Mouse (Mus musculus) midbrain, postnatal 0 days (tissue): ENCODE data around the gene Rimkla. TPM values are rescaled to one million over a fixed set of nuclear protein-coding genes. Genes with fewer than 3 reads are reported as not detected.

Experiments used
- ATAC-seq: fragments of 200-750 bp; cut with Nextera tagmentation; 2 replicates; pipeline ENCODE4 v1.8.0; 2017; ENCODE audit warnings: moderate number of reproducible peaks, mild to moderate bottlenecking, moderate TSS enrichment, moderate library complexity; ENCODE audit not compliant: low FRiP score
- DNase-seq: peaks from one replicate; pipeline ENCODE4 v3.0.0-alpha.2; 2015; ENCODE audit warnings: low spot score
- H3K27ac ChIP-seq: fragments of 300-500 bp; sonication (generic); 2 replicates; pipeline ENCODE4 v1.5.1; 2014; ENCODE audit warnings: low read depth, mild to moderate bottlenecking, low read length, mixed read lengths
- H3K27me3 ChIP-seq: fragments of 300-500 bp; sonication (generic); 2 replicates; pipeline ENCODE4 v1.6.1; 2014; ENCODE audit warnings: low read length, control low read depth, mixed read lengths; ENCODE audit not compliant: insufficient read depth
- H3K36me3 ChIP-seq: fragments of 300-500 bp; sonication (generic); 2 replicates; pipeline ENCODE4 v1.6.1; 2014; ENCODE audit warnings: low read length, control low read depth, mixed read lengths; ENCODE audit not compliant: insufficient read depth
- H3K4me1 ChIP-seq: fragments of 300-500 bp; sonication (generic); 2 replicates; pipeline ENCODE4 v1.6.1; 2014; ENCODE audit warnings: mild to moderate bottlenecking, control low read depth, antibody characterized with exemption, low read length, mixed read lengths; ENCODE audit not compliant: insufficient read depth
- H3K4me2 ChIP-seq: fragments of 300-500 bp; sonication (generic); 2 replicates; pipeline ENCODE4 v1.6.1; 2014; ENCODE audit warnings: low read depth, mild to moderate bottlenecking, low read length, mixed read lengths; ENCODE audit not compliant: poor library complexity, severe bottlenecking
- H3K4me3 ChIP-seq: fragments of 300-500 bp; sonication (generic); 2 replicates; pipeline ENCODE4 v1.5.1; 2014; ENCODE audit warnings: low read depth, mild to moderate bottlenecking, low read length, moderate library complexity
- H3K9ac ChIP-seq: fragments of 300-500 bp; sonication (generic); replicated peaks from 2 replicates; pipeline ENCODE4 v1.6.1; 2014; ENCODE audit warnings: mild to moderate bottlenecking, low read length, moderate library complexity, mixed read lengths; ENCODE audit not compliant: poor library complexity, severe bottlenecking
- H3K9me3 ChIP-seq: fragments of 300-500 bp; sonication (generic); 2 replicates; pipeline ENCODE4 v1.6.1; 2016; ENCODE audit warnings: low read length, control low read depth
- CTCF ChIP-seq: IDR thresholded peaks from 2 replicates; pipeline ENCODE4 v1.5.1; 2016; ENCODE audit warnings: antibody characterized with exemption, mild to moderate bottlenecking
- WGBS: fragments of 180-500 bp; shearing (Covaris S2); extraction: QIAGEN DNeasy Blood & Tissue Kit; methylation state at CpG from one replicate; pipeline ENCODE4 v1.1.7; 2014; 5-methylcytosine and 5-hydroxymethylcytosine counted together
- polyA plus RNA-seq: library from polyadenylated mRNA; unstranded; fragments of >200 nt; fragmentation: Nextera tagmentation; extraction: Ambion mirVana; gene quantifications from 2 replicates; pipeline ENCODE4 v1.2.1, GENCODE M21; 2015
- total RNA-seq: library from RNA; depleted of rRNA; stranded (reverse); fragments of >200 nt; gene quantifications from 2 replicates; pipeline ENCODE4 v1.2.3, GENCODE M21; 2014

Rimkla gene
- total and polyA plus RNA-seq, 2 experiments from 2014 or later: 25.8 to 45.3 TPM

DNA sequence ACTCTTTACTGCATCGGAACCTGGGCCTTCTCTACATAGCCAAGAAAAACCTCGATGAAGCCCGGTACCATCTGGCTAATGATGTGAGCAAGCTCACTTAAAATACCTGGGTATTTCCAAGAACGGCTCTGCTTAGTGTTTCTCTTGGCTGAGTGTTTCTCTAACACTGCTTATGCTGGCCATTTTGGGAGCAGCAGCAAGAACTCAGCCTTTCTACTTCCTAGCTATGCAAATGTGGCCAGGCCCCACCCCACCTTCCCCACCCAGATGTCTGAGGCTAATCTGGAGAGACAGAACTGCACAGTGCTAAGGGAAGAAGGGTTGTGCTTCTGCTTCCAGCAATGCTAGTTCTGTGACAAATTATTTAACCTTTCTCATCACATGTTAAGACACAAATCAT lies 50.6 kb downstream of the Rimkla start:
- H3K9me3 ChIP-seq: no peaks in the 10 kb centered on the region
- no peak overlapping the region for H3K4me2 ChIP-seq
- H3K4me3 ChIP-seq: no peak overlapping the region
- no peaks in the 10 kb centered on the region for H3K4me1 ChIP-seq
- H3K27ac ChIP-seq: no peak overlapping the region
- no peak for TF ChIP-seq CTCF
- H3K9ac ChIP-seq: no peak overlapping the region
- no peaks in the 10 kb centered on the region for H3K27me3 ChIP-seq
- ATAC-seq (no peak), DNase-seq (no peak)
- H3K36me3 ChIP-seq: no peaks in the 10 kb centered on the region
- WGBS: 95% methylated on average over 4 of the region's 4 CpGs

DNA sequence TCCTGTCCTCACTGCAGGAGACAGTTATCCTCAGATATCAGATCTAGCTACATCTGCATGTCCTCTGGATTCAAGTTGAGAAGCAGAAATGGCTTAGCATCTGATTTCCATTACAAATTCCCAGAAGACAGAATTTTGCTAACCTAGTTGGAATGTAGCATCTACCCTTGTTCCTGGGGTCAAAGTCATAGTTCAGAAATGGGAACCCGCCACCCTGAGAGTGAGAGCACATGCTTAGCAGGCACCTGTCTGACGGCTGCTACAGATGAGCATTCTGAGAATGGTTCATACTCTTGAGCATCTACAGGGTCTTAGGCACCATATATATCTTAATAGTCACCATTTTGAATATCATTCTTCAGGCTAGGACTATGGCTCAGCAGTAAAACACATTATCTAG lies 54.5 kb downstream of the Rimkla start:
- no peak overlapping the region for H3K4me2 ChIP-seq
- H3K9ac ChIP-seq: no peak overlapping the region
- TF ChIP-seq CTCF: no peak
- no peak overlapping the region for H3K27ac ChIP-seq
- H3K9me3 ChIP-seq: no peaks in the 10 kb centered on the region
- 94% methylated on average over 2 of the region's 2 CpGs for WGBS
- ATAC-seq: no peak
- no peaks in the 10 kb centered on the region for H3K27me3 ChIP-seq
- no peak for DNase-seq
- H3K4me1 ChIP-seq: no peaks in the 10 kb centered on the region
- no peaks in the 10 kb centered on the region for H3K36me3 ChIP-seq
- no peak overlapping the region for H3K4me3 ChIP-seq

DNA sequence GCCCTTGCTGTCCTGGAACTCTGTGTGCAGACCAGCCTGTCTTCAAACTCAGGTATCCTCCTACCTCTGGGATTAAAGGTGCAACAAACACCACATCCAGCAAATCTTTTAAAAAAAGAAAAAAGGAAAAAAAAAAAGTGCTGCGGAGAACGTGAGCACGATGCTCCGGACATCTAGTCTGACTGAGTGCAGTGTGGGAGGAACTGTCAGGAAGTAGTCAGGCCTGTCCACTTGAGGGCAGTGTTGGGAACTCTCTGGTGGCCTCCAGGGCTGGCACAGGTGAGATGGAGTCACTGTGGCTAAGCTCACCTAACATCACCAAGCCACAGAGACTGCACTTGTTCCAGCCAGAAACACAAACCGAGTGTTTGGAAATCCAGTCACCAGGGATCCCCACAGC lies 61.8 kb downstream of the Rimkla start:
- H3K9me3 ChIP-seq: no peaks in the 10 kb centered on the region
- no peak overlapping the region for H3K9ac ChIP-seq
- no peak overlapping the region for H3K27ac ChIP-seq
- no peak overlapping the region for H3K4me2 ChIP-seq
- H3K4me1 ChIP-seq: no peaks in the 10 kb centered on the region
- no peaks in the 10 kb centered on the region for H3K36me3 ChIP-seq
- TF ChIP-seq CTCF: peak; percentile 64
- H3K27me3 ChIP-seq: no peaks in the 10 kb centered on the region
- WGBS: 26% methylated on average over 5 of the region's 5 CpGs
- no peak overlapping the region for H3K4me3 ChIP-seq
- ATAC-seq (no peak), DNase-seq (peak; percentile 36)

DNA sequence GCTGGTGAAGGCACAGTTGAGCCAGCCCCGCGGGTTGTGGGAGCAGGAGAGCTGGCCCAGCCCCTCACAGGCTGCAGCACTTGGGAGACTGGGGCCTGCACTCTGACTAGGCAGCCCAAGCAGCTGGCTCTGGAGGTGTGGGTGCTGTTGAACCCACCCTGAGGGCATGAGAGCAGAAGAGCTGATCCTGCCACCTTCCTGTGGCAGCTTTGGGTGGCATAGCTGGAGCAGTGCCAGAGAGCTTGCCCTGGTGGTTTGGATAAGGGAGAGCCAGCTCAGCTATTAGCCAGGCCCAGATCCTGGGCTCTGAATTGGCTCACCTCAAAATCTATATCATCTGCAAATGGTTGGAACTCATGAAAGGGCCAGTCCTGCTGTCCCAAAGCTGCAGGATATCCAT lies 64.7 kb downstream of the Rimkla start:
- 40% methylated on average over 2 of the region's 2 CpGs for WGBS
- ATAC-seq: no peak

GRCm38 (mm10) chr4:119425601-119426000 lies 66.8 kb downstream of the Rimkla start:
- no peak overlapping the region for H3K4me3 ChIP-seq
- no peak overlapping the region for H3K4me2 ChIP-seq
- H3K27me3 ChIP-seq: no peaks in the 10 kb centered on the region
- WGBS: 58% methylated on average over 2 of the region's 2 CpGs
- H3K9ac ChIP-seq: no peak overlapping the region
- H3K9me3 ChIP-seq: no peaks in the 10 kb centered on the region
- ATAC-seq (no peak), DNase-seq (no peak)
- H3K27ac ChIP-seq: no peak overlapping the region
- no peaks in the 10 kb centered on the region for H3K36me3 ChIP-seq
- peaks cover 5% of the 10 kb centered on the region; the same call in 1 of the 2 replicates for H3K4me1 ChIP-seq
- TF ChIP-seq CTCF: no peak

More for the DNA sequence above, 64.7 kb downstream of the Rimkla start:
- DNase-seq: no peak
- H3K4me1 ChIP-seq: no peaks in the 10 kb centered on the region
- no peak overlapping the region for H3K9ac ChIP-seq
- TF ChIP-seq CTCF: no peak
- no peaks in the 10 kb centered on the region for H3K27me3 ChIP-seq
- no peaks in the 10 kb centered on the region for H3K36me3 ChIP-seq
- H3K4me3 ChIP-seq: no peak overlapping the region
- no peak overlapping the region for H3K27ac ChIP-seq
- no peak overlapping the region for H3K4me2 ChIP-seq
- H3K9me3 ChIP-seq: no peaks in the 10 kb centered on the region

DNA sequence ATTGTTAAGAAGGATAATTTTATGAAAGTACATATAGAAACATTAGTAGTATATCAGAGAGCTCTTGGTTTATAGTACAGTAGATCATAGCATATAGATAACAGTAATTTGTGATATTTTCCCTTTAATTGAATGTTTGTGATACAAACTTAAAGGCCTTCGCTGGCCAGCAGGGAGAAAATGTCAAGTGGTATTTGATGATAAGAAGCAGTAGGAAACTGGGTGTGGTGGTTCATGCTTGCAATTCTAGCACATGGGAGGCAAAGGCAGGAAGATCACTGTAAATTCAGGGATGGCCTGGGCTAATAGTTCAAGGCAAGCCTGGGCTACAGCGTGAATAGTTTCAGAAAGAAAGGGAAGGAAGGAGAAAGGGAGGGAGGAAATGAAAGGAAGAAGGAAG lies 67.4 kb downstream of the Rimkla start:
- TF ChIP-seq CTCF: no peak
- Histone ChIP-seq H3K9ac (no peak overlapping the region), H3K4me3 (no peak overlapping the region), H3K9me3 (no peaks in the 10 kb centered on the region), H3K27ac (no peak overlapping the region), H3K4me2 (no peak overlapping the region), H3K27me3 (no peaks in the 10 kb centered on the region), H3K36me3 (no peaks in the 10 kb centered on the region), H3K4me1 (peaks cover 5% of the 10 kb centered on the region; the same call in 1 of the 2 replicates)
- DNase-seq: no peak
- 89% methylated on average over 2 of the region's 2 CpGs for WGBS
- ATAC-seq: no peak
